Mouse (Mus musculus) induced T-regulatory cell, adult 2 months (primary cell): ENCODE measurements around the gene Mfap3.
"Not testable (repeated sequence)": the region's sequence is repeated elsewhere in the genome, so short reads cannot be mapped to it uniquely, and the experiment has no call there.

Experiments
- DNase-seq: peaks from one replicate; pipeline ENCODE4 v3.0.0-alpha.2; 2012; ENCODE audit warnings: low read depth

Mfap3 gene

DNA sequence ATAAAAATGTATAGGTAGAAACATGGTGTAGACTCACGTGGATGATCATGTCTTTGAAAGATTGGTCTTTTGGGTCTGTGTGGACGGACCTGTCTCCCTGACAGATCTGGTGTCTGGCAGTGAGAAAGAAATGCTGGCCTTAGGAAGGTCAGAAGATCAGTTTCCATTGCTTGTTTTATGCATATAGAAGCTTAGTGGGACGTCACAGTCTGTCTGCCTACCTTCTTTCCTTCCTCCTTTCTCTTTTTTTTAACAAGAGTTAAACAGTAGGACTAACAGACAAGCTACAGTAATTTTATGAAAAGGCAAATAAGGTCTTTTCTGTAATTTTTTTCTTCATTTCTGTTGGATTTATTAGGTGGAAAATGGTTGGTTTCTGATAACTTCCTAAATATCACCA is 10.6 kb downstream of the Mfap3 start:
- no peak for DNase-seq

DNA sequence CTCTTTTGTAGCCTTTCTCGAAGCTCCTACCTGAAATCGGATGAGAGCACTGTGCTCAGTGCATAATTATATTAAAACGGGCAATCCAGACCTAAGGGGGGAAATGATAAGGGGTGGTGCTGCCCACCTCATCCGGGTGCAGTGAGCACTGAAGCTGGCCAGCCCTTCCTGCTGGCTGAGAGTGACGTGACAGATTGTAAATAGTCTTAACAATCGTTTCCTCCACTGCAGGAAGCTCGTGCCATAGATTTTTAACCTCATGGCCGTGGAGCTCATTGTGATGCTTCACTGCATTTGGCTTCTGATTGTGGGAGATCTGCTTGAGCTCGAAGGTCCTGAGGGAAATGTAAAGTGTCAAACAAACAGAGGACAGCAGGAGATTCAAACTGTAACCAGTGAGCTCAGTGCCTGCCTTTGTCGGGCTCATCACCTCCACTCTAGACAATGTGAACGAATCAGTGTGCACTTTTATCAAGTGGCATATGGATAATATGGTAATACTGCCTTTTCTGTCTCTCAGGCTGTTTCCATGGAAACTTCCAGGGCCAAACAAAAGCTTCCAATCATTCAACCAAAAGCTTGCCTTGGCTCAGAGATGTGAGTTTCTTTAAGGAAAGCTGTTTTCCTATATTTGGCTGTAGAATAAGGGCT is 13.0 kb downstream of the Mfap3 start:
- no peak for DNase-seq

DNA sequence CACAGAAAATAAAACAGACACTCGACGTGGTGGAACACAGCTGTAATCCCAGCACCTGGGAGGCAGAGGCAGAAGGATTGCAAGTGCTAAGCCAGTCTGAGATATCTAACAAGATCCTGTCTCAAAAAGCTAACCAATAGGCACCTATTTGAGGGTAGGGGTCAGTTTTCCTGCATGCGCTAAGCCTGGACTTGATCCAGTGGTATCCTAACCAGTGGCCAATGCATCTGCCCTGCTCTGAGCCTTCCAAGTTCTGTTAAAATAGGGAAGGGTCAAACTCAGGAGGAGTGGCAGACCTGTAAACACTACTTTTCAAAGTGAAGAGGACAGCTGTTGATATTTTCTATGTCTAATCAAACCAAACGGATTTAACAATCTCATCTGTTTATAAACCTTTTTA is 13.8 kb downstream of the Mfap3 start:
- DNase-seq, result no peak

DNA sequence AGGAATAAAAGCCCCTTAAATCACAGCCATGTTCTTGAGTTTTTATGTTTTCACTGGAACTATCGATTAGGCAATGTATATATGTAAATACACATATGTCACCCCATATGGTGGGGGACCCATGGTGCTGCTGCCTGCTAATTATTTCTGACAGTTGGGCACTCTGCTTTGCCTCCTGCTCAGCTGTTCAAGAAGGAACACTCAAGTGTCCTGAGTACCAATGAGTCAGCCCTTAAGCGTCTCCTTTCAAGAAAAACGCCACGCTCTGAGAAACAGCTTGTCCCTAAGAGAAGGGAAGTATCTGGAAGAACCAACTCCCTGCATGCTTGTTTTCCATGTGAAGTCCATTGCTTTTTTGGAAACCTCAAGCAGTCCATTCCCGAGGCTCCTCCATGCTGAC is 17.4 kb downstream of the Mfap3 start:
- no peak for DNase-seq

DNA sequence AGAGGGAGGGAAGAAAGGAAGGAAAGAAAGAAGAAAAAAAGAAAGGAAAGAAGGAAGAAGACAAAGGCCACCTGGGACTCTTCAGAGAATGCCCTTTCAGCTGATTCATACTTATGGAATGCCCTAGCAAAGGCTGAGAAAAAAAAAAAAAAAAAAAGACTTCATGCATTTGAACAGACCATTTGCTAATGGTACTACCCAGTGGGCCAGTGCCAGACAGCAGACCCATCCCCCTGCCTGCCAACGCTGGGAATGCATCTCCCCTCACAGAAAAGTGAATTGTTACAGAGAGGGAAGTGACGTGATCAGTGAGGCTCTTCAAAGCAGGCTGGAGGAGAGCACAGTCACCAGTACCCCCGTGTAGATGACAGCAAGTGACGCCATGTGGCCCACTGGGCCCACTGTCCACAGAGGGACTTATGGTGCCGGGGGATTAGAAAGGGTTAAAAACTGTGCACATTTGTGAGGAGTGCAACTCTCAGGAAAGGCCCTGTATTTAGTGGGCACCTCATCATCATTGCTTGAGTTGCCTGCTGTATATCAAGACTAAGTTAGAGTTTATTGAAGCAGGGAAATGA is 21.5 kb downstream of the Mfap3 start:
- no peak for DNase-seq

DNA sequence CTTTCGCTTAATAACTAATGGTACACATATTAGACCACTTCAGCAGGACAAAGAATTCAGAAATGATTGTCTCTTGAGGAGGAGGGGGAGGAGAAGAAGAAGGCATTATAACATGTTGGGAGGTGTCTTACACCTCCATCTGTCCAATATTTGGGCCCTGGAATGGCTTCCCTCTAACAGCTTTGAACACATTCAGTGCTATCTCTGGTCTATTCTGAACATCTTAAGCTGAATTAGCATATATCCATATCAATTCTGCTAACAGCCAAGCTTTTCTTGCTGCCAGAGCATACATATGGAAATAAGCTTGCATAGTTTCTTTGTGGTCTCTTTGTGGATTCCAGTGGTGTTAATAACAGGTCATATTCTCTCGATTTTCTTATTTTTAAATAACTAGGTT is 22.2 kb downstream of the Mfap3 start:
- DNase-seq, result no peak

DNA sequence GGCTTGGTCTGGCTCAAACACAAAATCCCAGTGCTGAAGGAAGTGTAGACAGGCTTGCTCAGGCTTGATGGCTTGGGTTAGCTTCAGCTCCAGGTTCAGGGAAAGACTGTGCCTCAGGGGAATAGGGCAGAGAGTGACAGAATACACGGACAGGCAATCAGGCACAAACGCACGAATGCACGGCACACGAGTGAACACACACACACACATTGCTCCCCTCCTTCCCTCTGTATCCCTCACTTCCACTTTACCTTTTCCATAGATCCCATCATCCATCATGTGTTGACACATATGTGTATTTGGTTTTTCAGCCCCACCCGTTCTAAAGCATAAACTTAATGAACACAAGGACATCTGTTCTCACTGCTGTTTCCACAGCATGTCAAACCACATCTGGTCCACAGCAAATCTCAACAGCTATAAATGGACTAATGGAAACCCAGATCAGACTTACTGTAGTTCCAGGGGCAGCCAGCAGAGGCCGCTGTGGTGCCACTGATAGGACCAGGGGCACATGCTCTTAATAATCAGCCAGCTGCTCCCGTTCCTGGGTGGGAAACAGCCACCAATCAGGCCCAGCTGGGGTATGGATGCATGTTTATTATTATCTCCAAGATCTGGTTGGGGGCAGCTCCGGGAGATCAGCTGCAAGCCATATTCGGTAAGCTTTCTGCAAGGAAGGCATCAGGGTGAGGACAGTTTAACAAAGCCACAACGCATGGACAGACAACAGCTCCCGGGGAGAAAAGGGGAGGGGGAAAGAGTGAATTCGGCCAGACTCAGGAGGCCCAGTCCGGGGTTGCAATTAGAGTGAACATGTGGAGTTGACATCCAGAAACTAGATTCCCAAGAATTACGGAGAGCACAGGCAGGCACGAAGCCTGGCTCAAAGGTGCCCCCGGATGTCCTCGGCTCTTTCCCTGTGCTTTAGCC is 30.4 kb downstream of the Mfap3 start:
- DNase-seq, result peak; percentile 84

DNA sequence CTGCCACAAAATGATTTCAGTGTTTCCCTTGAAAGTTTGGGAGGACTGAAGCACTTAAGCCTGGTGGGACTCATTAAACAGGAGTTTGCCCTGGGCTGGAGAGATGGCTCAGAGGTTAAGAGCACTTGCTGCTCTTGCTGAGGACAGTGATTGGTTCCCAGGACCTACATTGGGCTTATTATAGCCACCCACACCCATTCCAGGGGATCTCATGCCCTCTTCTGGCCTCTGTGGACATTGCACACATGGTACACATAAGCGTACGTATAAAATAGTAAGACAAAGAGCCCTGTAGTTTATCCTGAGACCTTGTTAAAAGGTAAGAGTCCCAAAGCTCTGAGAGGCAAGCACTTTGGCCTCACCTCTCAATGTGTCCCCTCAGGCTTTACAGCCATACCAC is 31.8 kb downstream of the Mfap3 start:
- peak; percentile 20 for DNase-seq

DNA sequence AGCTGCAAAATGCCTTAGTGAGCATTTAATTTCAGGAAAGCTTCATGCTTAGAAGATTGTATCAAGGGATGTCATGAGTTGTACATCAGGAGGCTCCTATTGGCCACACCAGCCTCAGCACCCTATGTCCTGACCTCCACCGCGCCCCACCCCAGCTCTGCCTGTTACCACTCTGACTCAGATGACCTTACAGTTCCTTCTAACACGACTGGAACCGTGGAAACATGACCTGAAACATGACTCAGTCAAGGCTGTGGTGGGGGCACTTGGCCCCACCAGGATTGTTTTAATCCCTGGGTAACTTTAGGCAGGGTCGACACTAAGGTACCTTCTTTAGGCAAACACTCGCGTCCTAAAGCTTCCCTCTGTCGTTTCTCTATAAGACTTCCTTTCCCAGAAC is 32.6 kb downstream of the Mfap3 start:
- no peak for DNase-seq

DNA sequence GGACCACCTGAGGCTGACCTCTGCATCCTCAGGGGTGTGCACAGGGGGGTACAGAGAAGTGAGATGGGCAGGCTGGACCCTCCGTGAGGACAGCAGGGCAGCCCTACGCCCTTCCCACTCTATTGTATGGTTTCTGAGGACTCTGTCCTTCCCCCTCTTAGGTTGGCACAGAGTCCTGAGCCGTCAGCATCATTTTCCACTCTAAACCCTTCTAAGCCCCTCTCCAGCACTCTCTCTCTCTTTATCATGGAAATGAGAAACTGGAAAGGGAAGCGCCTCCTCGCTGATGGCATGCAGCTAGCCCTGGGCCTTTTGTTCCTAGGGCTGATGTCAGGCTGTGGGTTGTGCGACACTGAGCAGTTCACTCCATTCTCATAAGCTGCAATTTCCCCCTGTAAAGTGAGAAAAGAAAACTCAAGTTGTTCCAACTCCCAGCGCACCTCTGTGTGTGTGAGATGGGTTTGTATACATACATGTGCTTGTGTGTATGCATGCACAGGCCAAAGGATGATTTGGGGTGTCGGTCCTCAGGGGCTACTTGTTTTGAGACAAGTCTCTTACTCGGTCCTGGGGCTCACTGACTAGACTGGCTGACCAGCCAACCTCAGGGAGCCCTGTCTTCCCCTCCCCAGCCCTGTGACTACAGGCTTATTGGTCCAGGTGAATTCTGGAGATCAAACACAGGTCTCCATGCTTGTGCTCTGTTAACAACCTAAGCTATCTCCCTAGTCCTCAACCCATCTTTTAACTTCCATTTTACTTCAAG is 34.7 kb downstream of the Mfap3 start:
- no peak for DNase-seq

DNA sequence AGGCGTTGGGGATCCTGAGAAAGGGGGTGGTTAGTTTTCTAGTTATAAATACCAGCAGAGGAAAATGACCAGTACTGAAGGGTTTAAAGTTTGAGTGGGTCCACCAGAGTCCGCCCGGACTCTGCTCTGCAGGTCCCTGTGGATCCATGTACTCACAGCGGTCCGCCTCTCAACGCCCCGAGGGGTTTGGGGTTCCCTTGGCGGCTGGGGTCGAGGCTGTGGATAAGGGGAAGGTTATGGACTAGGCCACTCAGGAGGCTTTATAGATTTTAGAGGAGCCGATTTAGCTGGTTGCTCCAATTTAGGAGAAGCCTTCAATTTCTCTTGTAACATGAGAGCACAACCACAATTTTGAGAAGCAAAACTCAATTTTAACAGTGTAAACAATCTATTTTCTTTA is 39.5 kb downstream of the Mfap3 start:
- DNase-seq, result not testable (repeated sequence)

DNA sequence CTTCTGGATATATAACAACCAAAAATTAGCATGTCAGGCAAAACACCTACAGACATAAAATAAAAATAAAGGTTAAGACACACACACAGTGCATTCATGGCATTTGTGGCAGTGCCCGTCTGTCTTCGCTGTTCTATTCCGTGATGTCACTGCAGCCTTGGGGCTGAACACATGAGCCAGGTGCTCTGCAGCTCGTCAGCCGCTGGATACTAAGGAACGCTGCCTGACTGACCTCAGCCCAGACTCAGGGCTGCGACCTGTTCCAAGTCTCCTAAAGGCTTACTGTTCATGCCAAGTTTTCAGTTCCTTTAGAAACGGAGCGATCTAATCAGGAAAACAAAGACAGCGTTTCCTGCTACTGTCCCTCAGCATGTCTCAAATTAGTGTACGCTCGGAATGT is 46.1 kb downstream of the Mfap3 start:
- no peak for DNase-seq

DNA sequence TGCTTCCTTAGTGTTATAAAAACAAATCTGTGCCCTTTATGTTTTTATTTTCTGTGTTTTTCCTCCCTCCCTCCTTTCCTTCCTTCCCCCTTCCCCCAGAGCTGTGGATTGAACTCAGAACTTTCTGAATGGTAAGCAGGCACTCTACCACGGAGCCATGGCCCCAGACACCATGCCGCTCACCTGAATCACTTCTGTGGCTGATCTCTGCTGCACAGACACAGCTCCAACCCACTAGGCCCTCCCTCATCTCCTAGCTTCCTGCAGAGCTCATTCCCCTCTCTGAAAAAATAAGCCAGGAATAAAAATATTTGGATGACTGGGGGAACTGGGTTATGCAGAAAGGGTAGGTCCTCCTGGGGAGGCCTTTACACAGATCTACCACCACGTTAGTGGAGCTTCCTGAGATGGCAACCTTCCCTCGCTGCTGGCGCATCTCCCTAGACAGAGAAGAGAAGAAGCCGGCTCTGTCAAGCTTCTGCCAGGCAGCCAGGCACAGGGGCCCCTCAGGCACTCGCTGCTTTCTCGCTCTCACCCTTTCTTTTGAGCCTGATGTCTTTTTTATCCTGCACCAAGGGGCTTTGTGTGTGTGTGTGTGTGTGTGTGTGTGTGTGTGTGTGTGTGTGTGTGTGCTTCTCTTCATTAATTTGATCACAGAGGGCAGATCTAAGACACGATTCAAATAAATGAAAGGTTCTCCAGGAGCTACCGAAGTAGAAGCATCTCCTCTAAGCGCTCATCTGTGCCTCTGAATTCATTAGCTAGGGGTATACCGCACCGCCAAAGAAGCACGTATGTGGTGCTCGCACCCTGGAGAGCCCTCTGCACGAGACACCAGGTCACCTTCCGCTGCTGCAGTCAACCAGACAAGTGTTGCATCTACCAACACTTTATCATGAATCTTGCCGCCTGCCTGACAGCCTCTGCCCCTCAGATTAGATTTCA is 47.9 kb downstream of the Mfap3 start:
- DNase-seq, result no peak

DNA sequence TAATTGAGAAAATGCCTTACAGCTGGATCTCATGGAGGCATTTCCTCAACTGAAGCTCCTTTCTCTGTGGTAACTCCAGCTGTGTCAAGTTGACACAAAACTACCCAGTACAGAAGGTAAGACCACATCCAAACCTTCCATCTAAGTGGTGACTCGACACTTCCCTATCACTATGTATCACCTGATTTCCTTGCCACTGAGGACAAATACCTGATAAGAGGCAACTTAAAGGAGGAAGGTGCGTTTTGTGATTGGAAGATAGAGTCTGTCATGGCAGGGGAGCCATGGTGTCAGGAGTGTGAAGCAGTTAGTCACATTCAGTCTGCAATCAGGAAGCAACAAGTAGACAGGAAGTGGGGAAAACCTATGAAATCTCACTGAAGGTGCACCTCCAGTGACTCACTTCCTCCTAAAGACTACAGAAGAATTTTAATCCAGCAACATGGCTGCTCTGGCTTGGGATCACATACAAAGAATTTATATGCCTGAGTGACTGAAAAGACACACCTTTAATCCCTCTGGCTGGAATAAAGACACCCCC is 50.6 kb downstream of the Mfap3 start:
- DNase-seq, result no peak

DNA sequence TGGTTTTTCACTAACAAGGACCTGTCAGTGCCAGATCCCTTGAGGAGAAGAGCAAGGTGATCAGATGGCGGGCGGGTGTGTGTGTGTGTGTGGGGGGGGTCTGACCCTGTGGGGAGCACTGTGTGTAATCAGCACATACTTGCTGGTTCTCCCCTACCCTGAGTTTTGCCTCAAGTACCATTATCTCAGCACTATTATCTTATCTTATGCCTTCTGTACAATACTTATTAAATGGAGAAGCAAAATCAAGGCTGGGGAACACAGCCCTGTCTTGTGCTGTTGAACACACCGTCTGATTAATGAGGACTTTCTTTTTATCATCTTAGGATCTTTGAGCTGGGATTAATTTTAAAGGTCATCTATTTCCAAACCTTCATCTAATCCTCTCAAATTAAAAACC is 52.6 kb downstream of the Mfap3 start:
- no peak for DNase-seq

DNA sequence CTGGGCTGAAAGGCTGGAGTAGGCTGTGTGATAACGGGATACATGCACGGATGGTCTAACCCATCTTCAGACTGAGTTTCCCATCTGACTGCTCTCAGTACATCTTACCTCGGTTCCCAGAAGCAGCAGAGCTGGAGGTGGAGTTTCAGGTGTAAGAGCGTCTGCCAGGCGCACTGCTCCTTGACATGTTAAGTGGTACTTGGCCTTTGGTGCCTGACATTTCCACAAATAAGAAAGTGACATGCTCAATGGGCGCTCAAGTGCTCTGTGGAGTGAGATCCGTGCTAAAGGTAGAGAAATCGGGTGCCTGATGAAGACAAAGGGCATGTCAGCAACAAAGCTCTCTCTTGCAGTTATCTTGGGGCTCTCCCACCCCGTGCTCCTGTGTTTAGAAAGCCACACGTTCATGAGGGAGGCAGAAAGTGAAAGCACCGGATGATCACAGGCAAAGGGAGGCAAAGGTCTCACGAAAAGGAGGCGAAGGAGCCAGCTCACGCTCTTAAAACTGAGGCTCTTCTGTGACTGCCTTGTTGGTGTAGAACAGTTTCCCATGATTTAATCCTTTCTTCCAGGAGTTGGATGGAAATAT is 55.3 kb downstream of the Mfap3 start:
- DNase-seq, result peak; percentile 60

DNA sequence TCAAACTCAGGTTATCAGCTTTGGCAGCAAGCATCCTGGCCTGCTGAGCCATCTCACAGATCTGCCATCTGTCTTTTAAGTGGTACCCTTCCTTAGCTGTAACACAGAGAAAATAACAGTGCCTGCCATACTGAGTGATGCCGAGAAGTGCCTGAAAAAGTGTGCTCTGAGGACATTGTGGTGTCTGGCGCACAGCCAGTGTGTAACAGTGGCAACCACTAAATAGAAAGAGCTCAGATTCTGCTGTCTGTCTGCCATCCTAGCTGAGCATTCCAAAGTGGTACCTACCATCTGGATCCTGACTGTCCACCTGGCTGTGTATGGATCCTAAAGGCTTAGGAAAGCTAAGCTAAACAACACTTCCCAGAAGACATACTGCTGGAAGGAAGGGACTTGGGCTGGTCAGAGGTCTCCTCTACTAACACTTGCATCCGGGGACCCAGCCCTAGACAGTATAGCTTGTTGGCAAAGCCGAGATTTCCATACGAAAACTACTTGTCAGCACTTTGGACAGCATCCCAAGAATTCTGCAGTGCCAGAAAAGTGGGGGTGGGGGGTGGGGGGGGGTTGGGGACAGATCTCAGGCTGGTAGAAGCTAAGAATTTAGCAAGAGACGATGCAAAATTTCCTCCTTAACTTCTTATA is 58.5 kb downstream of the Mfap3 start:
- no peak for DNase-seq

DNA sequence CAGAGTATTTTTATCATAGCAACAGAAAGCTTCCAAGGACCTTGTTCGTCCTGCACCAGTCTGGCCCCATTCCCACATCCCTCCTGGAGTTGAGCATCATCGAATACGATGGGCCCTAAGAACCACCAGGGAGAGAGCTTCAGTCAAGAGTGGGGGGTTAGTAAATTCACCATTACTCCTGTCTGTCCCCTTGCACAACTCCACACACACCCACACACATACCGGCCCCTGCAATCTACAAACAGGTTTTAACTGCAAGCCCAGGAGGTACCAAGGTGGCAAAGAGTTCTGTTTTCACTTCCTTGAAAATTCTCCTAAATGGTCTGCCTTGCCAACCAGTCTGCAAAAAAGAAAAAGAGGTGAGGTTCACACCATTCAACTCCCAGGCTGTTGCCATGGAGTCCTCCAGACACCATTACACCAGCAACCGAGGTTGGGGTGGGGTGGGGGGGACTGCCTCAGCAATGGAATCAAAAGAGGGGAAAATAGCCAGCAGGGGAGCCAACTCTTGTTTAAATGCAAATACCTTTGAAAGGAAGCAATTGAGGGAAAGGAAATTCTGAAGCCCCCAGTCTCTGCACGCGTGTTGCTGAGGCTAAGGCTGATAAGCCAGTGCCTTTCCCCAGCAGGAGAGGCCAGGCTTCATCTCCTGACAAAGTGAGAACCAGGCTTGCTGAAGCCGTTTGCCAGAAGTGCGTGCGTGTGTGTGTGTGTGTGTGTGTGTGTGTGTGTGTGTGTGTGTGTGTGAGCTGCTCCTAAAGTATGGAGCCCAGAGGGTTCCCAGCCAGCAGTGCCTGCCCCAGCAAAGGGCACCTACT is 64.6 kb downstream of the Mfap3 start:
- DNase-seq, result no peak
